Mouse (Mus musculus): ENCODE data around the gene Rpl21. TPM values are rescaled to one million over a fixed set of nuclear protein-coding genes. Genes with fewer than 3 reads are reported as not detected.

Rpl21 gene
- polyA plus RNA-seq, 1 experiment from 2014 or later = 517 TPM

DNA sequence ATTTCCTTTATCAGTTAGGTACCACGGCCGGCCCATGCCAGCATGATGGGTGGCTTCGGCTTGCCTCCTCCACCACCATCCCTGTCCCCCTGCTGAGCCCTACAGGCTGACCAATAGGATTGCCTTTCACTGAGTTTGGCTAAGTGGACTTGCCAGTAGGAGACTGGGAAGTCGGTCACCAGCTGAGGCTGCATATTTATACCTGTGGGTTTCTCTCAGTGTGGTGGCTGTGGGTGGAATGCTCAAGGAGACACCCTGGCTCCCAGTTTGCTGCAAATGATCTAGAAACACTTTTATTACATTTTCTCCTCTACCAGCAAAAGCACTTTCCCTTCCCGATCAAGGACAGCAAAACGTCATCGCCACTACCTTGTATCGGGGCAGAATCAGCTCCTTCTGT is 15.1 kb upstream of the Rpl21 start:
- H3K27ac ChIP-seq (ENCODE audit: low read depth, low read length) = no peak overlapping the region
- DNase-seq (ENCODE audit: low spot score) = no peak
- H3K4me1 ChIP-seq (ENCODE audit: control insufficient read depth, insufficient read depth, low read length) = no peaks in the 10 kb centered on the region
- H3K27me3 ChIP-seq (replicated peaks; ENCODE audit: control insufficient read depth, insufficient read depth, low read length) = no peaks in the 10 kb centered on the region
- ATAC-seq = no peak
- no peaks in the 10 kb centered on the region for H3K36me3 ChIP-seq (ENCODE audit: control insufficient read depth, insufficient read depth, low read length)
- no peaks in the 10 kb centered on the region for H3K9me3 ChIP-seq (replicated peaks; ENCODE audit: control insufficient read depth, low read length)
- no peak overlapping the region for H3K9ac ChIP-seq (ENCODE audit: low read length)
- no peak overlapping the region for H3K4me3 ChIP-seq (ENCODE audit: low read depth, low read length)
- 80% methylated on average over 8 of the region's 8 CpGs for WGBS
- H3K4me2 ChIP-seq (ENCODE audit: low read length) = no peak overlapping the region

- Histone ChIP-seq H3K9ac (ENCODE audit: low read length) (no peak overlapping the region), H3K4me2 (ENCODE audit: low read length) (no peak overlapping the region), H3K27me3 (replicated peaks; ENCODE audit: control insufficient read depth, insufficient read depth, low read length) (no peaks in the 10 kb centered on the region), H3K4me3 (ENCODE audit: low read depth, low read length) (no peak overlapping the region), H3K27ac (ENCODE audit: low read depth, low read length) (no peak overlapping the region), H3K4me1 (ENCODE audit: control insufficient read depth, insufficient read depth, low read length) (no peaks in the 10 kb centered on the region), H3K36me3 (ENCODE audit: control insufficient read depth, insufficient read depth, low read length) (no peaks in the 10 kb centered on the region), H3K9me3 (replicated peaks; ENCODE audit: control insufficient read depth, low read length) (no peaks in the 10 kb centered on the region)
- DNase-seq (ENCODE audit: low spot score) = no peak
- no peak for ATAC-seq
- WGBS = 78% methylated on average over 8 of the region's 8 CpGs
Observed at GRCm38 (mm10) chr5:146818906-146819623, 13.6 kb upstream of the Rpl21 start.

DNA sequence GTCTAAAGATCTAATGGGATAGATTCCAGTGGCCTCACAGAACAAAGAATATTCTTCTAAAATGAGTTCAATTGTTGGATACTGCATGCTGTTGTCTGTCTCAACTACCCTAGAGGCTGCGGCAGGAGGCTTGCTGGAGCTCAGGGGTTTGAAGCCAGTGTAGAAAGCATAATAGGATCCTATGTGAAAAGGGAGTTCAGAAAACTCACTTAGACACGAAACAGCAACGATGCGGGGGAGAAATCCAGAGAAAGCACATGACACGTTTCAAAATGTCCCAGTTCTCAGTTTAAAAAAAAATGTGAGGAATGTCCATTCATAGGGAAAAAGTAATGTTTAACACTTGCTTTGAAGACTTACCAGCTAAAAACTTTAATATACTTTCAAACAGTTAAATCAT is 9.7 kb upstream of the Rpl21 start:
- WGBS = 84% methylated on average over 5 of the region's 5 CpGs

GRCm38 (mm10) chr5:146829528-146829927 is 3.2 kb upstream of the Rpl21 start:
- DNase-seq (ENCODE audit: low spot score) (no peak), ATAC-seq (no peak)
- Histone ChIP-seq H3K9ac (ENCODE audit: low read length) (no peak overlapping the region), H3K36me3 (ENCODE audit: control insufficient read depth, insufficient read depth, low read length) (peaks cover 3% of the 10 kb centered on the region), H3K27ac (ENCODE audit: low read depth, low read length) (no peak overlapping the region), H3K4me1 (ENCODE audit: control insufficient read depth, insufficient read depth, low read length) (peaks cover 12% of the 10 kb centered on the region; the same call in 1 of the 2 replicates), H3K9me3 (replicated peaks; ENCODE audit: control insufficient read depth, low read length) (no peaks in the 10 kb centered on the region), H3K27me3 (replicated peaks; ENCODE audit: control insufficient read depth, insufficient read depth, low read length) (no peaks in the 10 kb centered on the region), H3K4me3 (ENCODE audit: low read depth, low read length) (no peak overlapping the region), H3K4me2 (ENCODE audit: low read length) (no peak overlapping the region)
- WGBS = 51% methylated on average over 8 of the region's 8 CpGs

More for the DNA sequence above, 9.7 kb upstream of the Rpl21 start:
- Histone ChIP-seq H3K27me3 (replicated peaks; ENCODE audit: control insufficient read depth, insufficient read depth, low read length) (no peaks in the 10 kb centered on the region), H3K9me3 (replicated peaks; ENCODE audit: control insufficient read depth, low read length) (no peaks in the 10 kb centered on the region), H3K27ac (ENCODE audit: low read depth, low read length) (no peak overlapping the region), H3K4me2 (ENCODE audit: low read length) (no peak overlapping the region), H3K36me3 (ENCODE audit: control insufficient read depth, insufficient read depth, low read length) (no peaks in the 10 kb centered on the region), H3K9ac (ENCODE audit: low read length) (no peak overlapping the region), H3K4me3 (ENCODE audit: low read depth, low read length) (no peak overlapping the region), H3K4me1 (ENCODE audit: control insufficient read depth, insufficient read depth, low read length) (no peaks in the 10 kb centered on the region)
- DNase-seq (ENCODE audit: low spot score) (no peak), ATAC-seq (no peak)

DNA sequence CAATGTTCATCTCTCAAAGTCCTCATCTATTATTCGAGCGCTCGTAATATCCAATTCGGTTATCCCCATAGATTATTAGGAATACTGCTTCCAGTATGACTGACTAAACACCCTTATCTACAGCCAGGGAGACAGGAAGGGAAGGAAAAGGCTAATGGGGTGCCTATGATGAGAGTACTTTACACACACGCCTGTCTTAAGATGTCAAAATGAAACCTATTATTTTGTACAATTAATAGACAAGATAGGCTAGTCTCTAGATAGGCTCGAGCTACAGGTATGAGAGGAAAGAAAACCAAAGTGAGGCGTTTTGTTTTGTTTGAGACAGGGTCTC is 288 bp upstream of the Rpl21 start:
- Histone ChIP-seq H3K4me3 (ENCODE audit: low read depth, low read length) (peak overlapping the region; percentile 94), H3K4me1 (ENCODE audit: control insufficient read depth, insufficient read depth, low read length) (peaks cover 12% of the 10 kb centered on the region; the same call in 1 of the 2 replicates), H3K36me3 (ENCODE audit: control insufficient read depth, insufficient read depth, low read length) (peaks cover 32% of the 10 kb centered on the region), H3K9me3 (replicated peaks; ENCODE audit: control insufficient read depth, low read length) (no peaks in the 10 kb centered on the region), H3K4me2 (ENCODE audit: low read length) (peak overlapping the region; percentile 85), H3K27me3 (replicated peaks; ENCODE audit: control insufficient read depth, insufficient read depth, low read length) (no peaks in the 10 kb centered on the region), H3K27ac (ENCODE audit: low read depth, low read length) (peak overlapping the region; percentile 86), H3K9ac (ENCODE audit: low read length) (peak overlapping the region; percentile 96)
- DNase-seq (ENCODE audit: low spot score) (no peak), ATAC-seq (no peak)
- WGBS = 50% methylated on average over 7 of the region's 7 CpGs

GRCm38 (mm10) chr5:146833673-146834201 is 1.0 kb downstream of the Rpl21 start:
- H3K36me3 ChIP-seq (ENCODE audit: control insufficient read depth, insufficient read depth, low read length) = peaks cover 45% of the 10 kb centered on the region
- H3K4me2 ChIP-seq (ENCODE audit: low read length) = peak overlapping the region; percentile 85
- 24% methylated on average over 8 of the region's 8 CpGs for whole genome bisulfite sequencing
- H3K9me3 ChIP-seq (replicated peaks; ENCODE audit: control insufficient read depth, low read length) = no peaks in the 10 kb centered on the region
- H3K9ac ChIP-seq (ENCODE audit: low read length) = peak overlapping the region; percentile 96
- ATAC-seq (no peak), DNase-seq (ENCODE audit: low spot score) (no peak)
- peaks cover 12% of the 10 kb centered on the region; the same call in 1 of the 2 replicates for H3K4me1 ChIP-seq (ENCODE audit: control insufficient read depth, insufficient read depth, low read length)
- no peak overlapping the region for H3K27ac ChIP-seq (ENCODE audit: low read depth, low read length)
- H3K4me3 ChIP-seq (ENCODE audit: low read depth, low read length) = peak overlapping the region; percentile 94
- no peaks in the 10 kb centered on the region for H3K27me3 ChIP-seq (replicated peaks; ENCODE audit: control insufficient read depth, insufficient read depth, low read length)

DNA sequence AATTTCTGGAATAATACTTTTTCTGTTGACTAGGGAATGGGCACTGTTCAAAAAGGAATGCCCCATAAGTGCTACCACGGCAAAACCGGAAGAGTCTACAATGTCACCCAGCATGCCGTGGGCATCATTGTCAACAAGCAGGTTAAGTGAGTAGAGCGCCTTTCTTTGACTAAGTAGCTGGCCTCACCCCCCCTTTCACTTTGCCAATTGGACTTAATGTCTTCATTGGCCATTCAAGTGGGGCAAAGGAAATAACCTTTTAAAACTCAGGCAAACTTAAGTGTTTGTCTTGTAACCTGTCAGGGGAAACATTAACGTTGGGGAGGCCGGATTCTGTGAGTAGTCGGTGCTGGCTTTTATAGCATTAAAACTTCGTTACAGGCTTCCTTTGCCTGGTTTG is 2.3 kb downstream of the Rpl21 start:
- Histone ChIP-seq H3K27ac (ENCODE audit: low read depth, low read length) (no peak overlapping the region), H3K9ac (ENCODE audit: low read length) (peak overlapping the region; percentile 96; the same call in 1 of the 2 replicates), H3K4me3 (ENCODE audit: low read depth, low read length) (no peak overlapping the region), H3K4me1 (ENCODE audit: control insufficient read depth, insufficient read depth, low read length) (peaks cover 12% of the 10 kb centered on the region; the same call in 1 of the 2 replicates), H3K27me3 (replicated peaks; ENCODE audit: control insufficient read depth, insufficient read depth, low read length) (no peaks in the 10 kb centered on the region), H3K9me3 (replicated peaks; ENCODE audit: control insufficient read depth, low read length) (no peaks in the 10 kb centered on the region), H3K4me2 (ENCODE audit: low read length) (no peak overlapping the region), H3K36me3 (ENCODE audit: control insufficient read depth, insufficient read depth, low read length) (peaks cover 54% of the 10 kb centered on the region)
- 89% methylated on average over 8 of the region's 8 CpGs for WGBS
- no peak for DNase-seq (ENCODE audit: low spot score)
- no peak for ATAC-seq

GRCm38 (mm10) chr5:146837967-146838720 is 5.5 kb downstream of the Rpl21 start:
- Histone ChIP-seq H3K4me1 (ENCODE audit: control insufficient read depth, insufficient read depth, low read length) (peaks cover 8% of the 10 kb centered on the region; the same call in 1 of the 2 replicates), H3K4me2 (ENCODE audit: low read length) (no peak overlapping the region), H3K27ac (ENCODE audit: low read depth, low read length) (no peak overlapping the region), H3K9me3 (replicated peaks; ENCODE audit: control insufficient read depth, low read length) (no peaks in the 10 kb centered on the region), H3K27me3 (replicated peaks; ENCODE audit: control insufficient read depth, insufficient read depth, low read length) (no peaks in the 10 kb centered on the region), H3K9ac (ENCODE audit: low read length) (no peak overlapping the region), H3K4me3 (ENCODE audit: low read depth, low read length) (no peak overlapping the region), H3K36me3 (ENCODE audit: control insufficient read depth, insufficient read depth, low read length) (peaks cover 54% of the 10 kb centered on the region)
- DNase-seq (ENCODE audit: low spot score) (no peak), ATAC-seq (no peak)
- 70% methylated on average over 7 of the region's 7 CpGs for WGBS

All from forebrain, embryonic 14.5 days (tissue).